ENCODE assay signal across 19 mouse cellular contexts in genomic region chr13:18790086-18790485, GRCm38 (mm10).
DNase-seq lines count a peak whose midpoint lies in the region; ATAC-seq and TF ChIP-seq lines count a peak whose summit lies in the region.
"Had no signal": no experiment of that assay in that cellular context is flagged by ENCODE, and none has a peak within 500 bp of the region (broad histone marks: within the 10 kb centered on the region; RNA-seq: fewer than 3 reads in every experiment).

No protein-coding gene starts in this region.

- H3K9me3 ChIP-seq in embryonic facial prominence, embryonic 13.5 days = no peaks in the 10 kb centered on the region
- H3K9me3 ChIP-seq in embryonic facial prominence, embryonic 10.5 days = no peaks in the 10 kb centered on the region
- H3K9me3 ChIP-seq in heart, embryonic 15.5 days (replicated peaks) = no peaks in the 10 kb centered on the region
- H3K9me3 ChIP-seq in heart, embryonic 10.5 days = no peaks in the 10 kb centered on the region
- H3K9me3 ChIP-seq: liver, embryonic 15.5 days; neural tube, embryonic 15.5 days had no signal

- ATAC-seq in embryonic facial prominence, embryonic 13.5 days (ENCODE audit: insufficient number of reproducible peaks, insufficient read depth, low FRiP score, low TSS enrichment, low read depth) = no peak
- 0 out of 2 replicates have a peak, but pooled peaks have one; percentile 47 for ATAC-seq in heart, embryonic 15.5 days (replicated peaks; ENCODE audit: insufficient number of reproducible peaks, insufficient read depth, low FRiP score, low read depth)
- ATAC-seq: activated CD4-positive, CD25-positive, alpha-beta regulatory T cell, adult 4 months had no signal

- TF ChIP-seq CTCF in liver, adult 2 months (IDR thresholded peaks at IDR 0.05; ENCODE audit: low read depth, low read length) = no peak

- H3K9ac ChIP-seq in embryonic facial prominence, embryonic 13.5 days = no peak overlapping the region
- H3K9ac ChIP-seq in heart, embryonic 15.5 days = no peak overlapping the region
- no peak overlapping the region for H3K9ac ChIP-seq in liver, adult 2 months (ENCODE audit: low read depth, low read length)
- H3K9ac ChIP-seq: liver, embryonic 15.5 days; neural tube, embryonic 15.5 days had no signal

- H3K4me2 ChIP-seq in embryonic facial prominence, embryonic 13.5 days = no peak overlapping the region
- peak overlapping the region; percentile 38 for H3K4me2 ChIP-seq in heart, embryonic 15.5 days
- H3K4me2 ChIP-seq: liver, embryonic 15.5 days; neural tube, embryonic 15.5 days had no signal

- no peaks in the 10 kb centered on the region for H3K36me3 ChIP-seq in embryonic facial prominence, embryonic 13.5 days
- H3K36me3 ChIP-seq in embryonic facial prominence, embryonic 10.5 days (replicated peaks) = no peaks in the 10 kb centered on the region
- H3K36me3 ChIP-seq in heart, embryonic 15.5 days = no peaks in the 10 kb centered on the region
- no peaks in the 10 kb centered on the region for H3K36me3 ChIP-seq in heart, embryonic 10.5 days
- peaks cover 7% of the 10 kb centered on the region; the same call in 1 of the 2 replicates for H3K36me3 ChIP-seq in liver, adult 2 months (ENCODE audit: control insufficient read depth, insufficient read depth, low read length)
- H3K36me3 ChIP-seq: liver, embryonic 15.5 days; neural tube, embryonic 15.5 days had no signal

- peaks cover 26% of the 10 kb centered on the region for H3K4me1 ChIP-seq in embryonic facial prominence, embryonic 13.5 days
- H3K4me1 ChIP-seq in embryonic facial prominence, embryonic 10.5 days = no peaks in the 10 kb centered on the region
- H3K4me1 ChIP-seq in heart, embryonic 15.5 days (replicated peaks) = peaks cover 11% of the 10 kb centered on the region
- peaks cover 5% of the 10 kb centered on the region for H3K4me1 ChIP-seq in heart, embryonic 10.5 days
- peaks cover 3% of the 10 kb centered on the region; the same call in 1 of the 2 replicates for H3K4me1 ChIP-seq in liver, adult 2 months (ENCODE audit: control insufficient read depth, insufficient read depth, low read length)
- H3K4me1 ChIP-seq: neural tube, embryonic 15.5 days had no signal

- DNase-seq in embryonic facial prominence, embryonic 10.5 days (ENCODE audit: low spot score) = no peak
- no peak for DNase-seq in heart, embryonic 10.5 days (ENCODE audit: low spot score)
- peak; percentile 37 for DNase-seq in liver, adult 2 months (ENCODE audit: extremely low read depth, low read depth, low spot score)
- DNase-seq in liver = no peak
- DNase-seq in brain, adult 2 months (ENCODE audit: low read depth, low spot score) = peak; percentile 51
- DNase-seq in frontal cortex, adult 2 months (ENCODE audit: extremely low spot score in 1 of 2, low spot score in 1 of 2) = no peak
- DNase-seq: adrenal gland, postnatal 25 days; cerebellum, postnatal 36 days; gastrocnemius, postnatal 14 days; kidney, adult 9 months; left cerebral cortex, postnatal 4 days; right cerebral cortex, postnatal 4 days; thymus, adult 18-20 months had no signal

- 64% methylated on average over 6 of the region's 6 CpGs for WGBS in embryonic facial prominence, embryonic 13.5 days
- 86% methylated on average over 6 of the region's 6 CpGs for WGBS in embryonic facial prominence, embryonic 10.5 days
- WGBS in heart, embryonic 15.5 days = 37% methylated on average over 6 of the region's 6 CpGs
- WGBS in heart, embryonic 10.5 days = 74% methylated on average over 6 of the region's 6 CpGs
- WGBS in liver, adult 2 months = 70% methylated on average over 6 of the region's 6 CpGs

- H3K27me3 ChIP-seq in embryonic facial prominence, embryonic 13.5 days = no peaks in the 10 kb centered on the region
- H3K27me3 ChIP-seq in embryonic facial prominence, embryonic 10.5 days (replicated peaks; ENCODE audit: low read depth, poor library complexity, severe bottlenecking) = no peaks in the 10 kb centered on the region
- H3K27me3 ChIP-seq in heart, embryonic 15.5 days = no peaks in the 10 kb centered on the region
- no peaks in the 10 kb centered on the region for H3K27me3 ChIP-seq in heart, embryonic 10.5 days (ENCODE audit: insufficient read depth, poor library complexity, severe bottlenecking)
- no peaks in the 10 kb centered on the region for H3K27me3 ChIP-seq in liver, adult 2 months (ENCODE audit: control insufficient read depth, insufficient read depth, low read length)
- H3K27me3 ChIP-seq: CH12.LX; liver, embryonic 15.5 days; neural tube, embryonic 15.5 days had no signal

- TF ChIP-seq POLR2A in liver, adult 2 months (IDR thresholded peaks at IDR 0.05; ENCODE audit: extremely low read depth, insufficient read depth, low read length) = no peak

- H3K79me2 ChIP-seq in liver, adult 2 months (ENCODE audit: control insufficient read depth, insufficient read depth, low read length) = no peaks in the 10 kb centered on the region

- H3K27ac ChIP-seq in embryonic facial prominence, embryonic 13.5 days = 0 out of 2 replicates have a peak overlapping the region, but pooled peaks have one; percentile 51
- no peak overlapping the region for H3K27ac ChIP-seq in embryonic facial prominence, embryonic 10.5 days (replicated peaks)
- peak overlapping the region; percentile 12; the same call in 1 of the 2 replicates for H3K27ac ChIP-seq in heart, embryonic 15.5 days
- H3K27ac ChIP-seq in heart, embryonic 10.5 days = no peak overlapping the region
- H3K27ac ChIP-seq in liver, adult 2 months (replicated peaks; ENCODE audit: insufficient read depth, low read depth, low read length) = no peak overlapping the region
- H3K27ac ChIP-seq: liver, embryonic 15.5 days; neural tube, embryonic 15.5 days had no signal

- no peak overlapping the region for H3K4me3 ChIP-seq in embryonic facial prominence, embryonic 13.5 days
- no peak overlapping the region for H3K4me3 ChIP-seq in embryonic facial prominence, embryonic 10.5 days
- H3K4me3 ChIP-seq in heart, embryonic 15.5 days = no peak overlapping the region; the same call in 1 of the 2 replicates
- H3K4me3 ChIP-seq in heart, embryonic 10.5 days = no peak overlapping the region
- H3K4me3 ChIP-seq in liver, adult 2 months (ENCODE audit: insufficient read depth, low read depth, low read length) = no peak overlapping the region
- H3K4me3 ChIP-seq: liver, embryonic 15.5 days; neural tube, embryonic 15.5 days had no signal

Comparison
In these comparisons a context has a peak if more than half of its experiments do, and no peak if none do; other contexts are left out.
1. H3K27ac ChIP-seq: peak in embryonic facial prominence, embryonic 13.5 days (single experiment) and heart, embryonic 15.5 days (single experiment); none in embryonic facial prominence, embryonic 10.5 days (single experiment), heart, embryonic 10.5 days (single experiment) and liver, adult 2 months (single experiment).
2. DNase-seq: peak in liver, adult 2 months (single experiment) and brain, adult 2 months (single experiment); none in embryonic facial prominence, embryonic 10.5 days (single experiment), heart, embryonic 10.5 days (single experiment), liver (single experiment) and frontal cortex, adult 2 months (0 of 2).